ENCODE assay signal across 13 mouse cellular contexts in genomic region chr10:79820782-79821181, GRCm38 (mm10). TPM values are rescaled to one million over a fixed set of nuclear protein-coding genes. Genes with fewer than 3 reads are reported as not detected.
DNase-seq lines count a peak whose midpoint lies in the region; ATAC-seq and TF ChIP-seq lines count a peak whose summit lies in the region.
"Had no signal": no experiment of that assay in that cellular context is flagged by ENCODE, and none has a peak within 500 bp of the region (broad histone marks: within the 10 kb centered on the region; RNA-seq: fewer than 3 reads in every experiment).

Misp (plus strand) TSS chr10:79820989.

- DNase-seq in liver, postnatal 0 days = no peak
- no peak for DNase-seq in liver, embryonic 11.5 days (ENCODE audit: low spot score)
- DNase-seq in ZHBTc4 (ENCODE audit: low read depth, low spot score) = peak; percentile 39
- DNase-seq in kidney, adult 9 months = peak; percentile 59
- peak; percentile 38 for DNase-seq in lung, postnatal 36 days
- no peak for DNase-seq in cerebellum, adult 2 months
- no peak for DNase-seq in heart, adult 9 months (ENCODE audit: low spot score in 2 of 2)
- no peak for DNase-seq in cerebellum, adult 11-12 months
- DNase-seq: gastrocnemius, postnatal 36 days; heart, postnatal 10 days; spleen, adult 18-20 months had no signal

- no peak within 1 kb of the TSS for H3K9ac ChIP-seq in liver, postnatal 0 days (replicated peaks)
- no peak within 1 kb of the TSS for H3K9ac ChIP-seq in liver, embryonic 11.5 days (ENCODE audit: low read depth, low read length)
- H3K9ac ChIP-seq: liver, embryonic 12.5 days had no signal

- TF ChIP-seq CTCF in liver, postnatal 0 days (IDR thresholded peaks at IDR 0.05; ENCODE audit: low read depth) = peak; percentile 21; the same call in 1 of the 2 replicates
- no peak for TF ChIP-seq CTCF in cerebellum, adult 2 months (IDR thresholded peaks at IDR 0.05; ENCODE audit: borderline replicate concordance, insufficient read depth, low read depth, low read length)

- no peaks in the 10 kb centered on the region for H3K9me3 ChIP-seq in liver, postnatal 0 days (ENCODE audit: low read length)
- H3K9me3 ChIP-seq in liver, embryonic 11.5 days (ENCODE audit: control insufficient read depth, low read length) = no peaks in the 10 kb centered on the region
- H3K9me3 ChIP-seq: forebrain, embryonic 10.5 days; liver, embryonic 12.5 days had no signal

- no peak within 1 kb of the TSS for H3K27ac ChIP-seq in liver, postnatal 0 days (ENCODE audit: low read depth)
- no peak within 1 kb of the TSS for H3K27ac ChIP-seq in liver, embryonic 11.5 days (ENCODE audit: low read depth, low read length)
- no peak within 1 kb of the TSS for H3K27ac ChIP-seq in cerebellum, adult 2 months (ENCODE audit: insufficient read depth, low read length)
- H3K27ac ChIP-seq: liver, embryonic 12.5 days had no signal

- WGBS in liver, postnatal 0 days (ENCODE audit: insufficient replicate concordance) = 71% methylated on average over 11 of the region's 11 CpGs
- 63% methylated on average over 11 of the region's 11 CpGs for WGBS in liver, embryonic 11.5 days
- WGBS in cerebellum, adult 2 months = 78% methylated on average over 11 of the region's 11 CpGs

- no peak for TF ChIP-seq EP300 in liver, postnatal 0 days (IDR thresholded peaks at IDR 0.05; ENCODE audit: low read depth)

- no peak within 1 kb of the TSS for H3K4me3 ChIP-seq in liver, postnatal 0 days (ENCODE audit: low read depth, low read length)
- H3K4me3 ChIP-seq in liver, embryonic 11.5 days (ENCODE audit: low read depth, low read length) = no peak within 1 kb of the TSS
- H3K4me3 ChIP-seq in cerebellum, adult 2 months (replicated peaks; ENCODE audit: insufficient read depth, low read depth, low read length) = no peak within 1 kb of the TSS
- H3K4me3 ChIP-seq: liver, embryonic 12.5 days had no signal

- peaks cover 5% of the 10 kb centered on the region for H3K4me1 ChIP-seq in liver, postnatal 0 days (ENCODE audit: insufficient read depth)
- peaks cover 14% of the 10 kb centered on the region; the same call in 1 of the 2 replicates for H3K4me1 ChIP-seq in liver, embryonic 11.5 days (replicated peaks; ENCODE audit: control insufficient read depth, insufficient read depth, low read length)
- no peaks in the 10 kb centered on the region for H3K4me1 ChIP-seq in cerebellum, adult 2 months (ENCODE audit: control insufficient read depth, insufficient read depth, low read length)

- H3K4me2 ChIP-seq in liver, postnatal 0 days (ENCODE audit: low read depth, low read length) = no peak within 1 kb of the TSS
- no peak within 1 kb of the TSS for H3K4me2 ChIP-seq in liver, embryonic 11.5 days

- TF ChIP-seq POLR2A in cerebellum, adult 2 months (IDR thresholded peaks at IDR 0.05; ENCODE audit: borderline replicate concordance, insufficient read depth, low read length) = no peak

- no peak for ATAC-seq in liver, postnatal 0 days
- ATAC-seq in liver, embryonic 11.5 days (replicated peaks; ENCODE audit: low FRiP score) = no peak
- ATAC-seq: liver, embryonic 12.5 days had no signal

- no peaks in the 10 kb centered on the region for H3K36me3 ChIP-seq in liver, postnatal 0 days (replicated peaks; ENCODE audit: insufficient read depth, low read length)
- no peaks in the 10 kb centered on the region for H3K36me3 ChIP-seq in liver, embryonic 11.5 days (ENCODE audit: control insufficient read depth, insufficient read depth, low read length)

- no peaks in the 10 kb centered on the region for H3K27me3 ChIP-seq in liver, postnatal 0 days (ENCODE audit: insufficient read depth, low read length)
- no peaks in the 10 kb centered on the region for H3K27me3 ChIP-seq in liver, embryonic 11.5 days (replicated peaks; ENCODE audit: control insufficient read depth, insufficient read depth, low read length)
- H3K27me3 ChIP-seq in cerebellum, adult 2 months (ENCODE audit: control insufficient read depth, insufficient read depth, low read length) = no peaks in the 10 kb centered on the region
- H3K27me3 ChIP-seq: liver, embryonic 12.5 days had no signal

RNA-seq across cellular contexts. Expression of gene Misp, which starts in this region (rescaled TPM):
- 1.00 and 1.3 TPM in 2 replicates for polyA plus RNA-seq in liver, postnatal 0 days (2015; fragmentation: Nextera tagmentation; extraction: Ambion mirVana)
- 0.69 and 1.5 TPM in 2 replicates for polyA plus RNA-seq in liver, embryonic 11.5 days (2014; fragmentation: Nextera tagmentation; extraction: Ambion mirVana)
- 0.29 and 0.41 TPM in 2 replicates for polyA plus RNA-seq in cerebellum, adult 2 months (2012; rRNA removed)

Comparison
In these comparisons a context has a peak if more than half of its experiments do, and no peak if none do; other contexts are left out.
1. DNase-seq: peak in ZHBTc4 (single experiment), kidney, adult 9 months (single experiment) and lung, postnatal 36 days (single experiment); none in liver, postnatal 0 days (single experiment), liver, embryonic 11.5 days (single experiment), cerebellum, adult 2 months (0 of 2), heart, adult 9 months (0 of 2) and cerebellum, adult 11-12 months (single experiment).